Mouse (Mus musculus) mesoderm, embryonic 11.5 days (tissue): ENCODE measurements around the gene Skap1.

ENCODE experiments used
- DNase-seq: peaks from one replicate; pipeline ENCODE4 v3.0.0-alpha.2; 2012; ENCODE audit warnings: low read depth, low spot score

Gene Skap1

DNA sequence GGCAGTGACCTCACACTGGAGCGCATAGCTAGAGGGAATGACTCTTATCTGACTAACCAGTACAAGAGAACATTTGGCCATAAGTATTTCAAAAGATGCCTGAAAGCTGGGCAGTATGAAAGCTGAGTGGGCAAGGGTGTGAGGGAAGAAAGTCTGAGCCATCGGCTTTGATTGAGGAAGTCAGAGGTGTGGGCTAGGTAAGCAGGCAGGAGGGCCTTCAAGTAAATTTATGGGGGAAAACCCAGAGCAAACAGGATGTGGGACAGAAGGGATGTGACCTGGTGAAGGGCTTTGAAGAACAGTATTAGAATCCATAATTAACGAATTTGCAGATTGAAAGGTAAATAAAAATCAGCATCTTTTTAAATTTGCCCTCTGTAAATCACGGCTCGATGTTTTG lies 95.8 kb downstream of the Skap1 start:
- no peak for DNase-seq

DNA sequence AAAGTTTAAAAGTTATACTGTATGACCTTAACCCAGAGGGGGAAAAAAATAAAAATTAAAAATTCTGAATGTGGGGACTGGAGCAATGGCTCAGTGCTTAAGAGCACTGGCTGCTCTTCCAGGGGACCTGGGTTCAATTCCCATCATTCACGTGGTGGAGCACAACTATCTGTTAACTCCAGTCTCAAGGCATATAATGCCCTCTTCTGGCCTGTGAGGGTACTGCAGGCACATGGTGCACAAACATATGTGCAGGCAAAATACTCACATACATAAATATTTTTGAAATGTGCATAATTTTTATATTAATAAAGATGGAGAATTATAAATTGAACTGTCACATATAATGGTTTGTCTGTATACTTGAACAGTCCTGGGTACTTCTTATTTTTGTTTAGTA lies 99.7 kb downstream of the Skap1 start:
- DNase-seq: no peak

DNA sequence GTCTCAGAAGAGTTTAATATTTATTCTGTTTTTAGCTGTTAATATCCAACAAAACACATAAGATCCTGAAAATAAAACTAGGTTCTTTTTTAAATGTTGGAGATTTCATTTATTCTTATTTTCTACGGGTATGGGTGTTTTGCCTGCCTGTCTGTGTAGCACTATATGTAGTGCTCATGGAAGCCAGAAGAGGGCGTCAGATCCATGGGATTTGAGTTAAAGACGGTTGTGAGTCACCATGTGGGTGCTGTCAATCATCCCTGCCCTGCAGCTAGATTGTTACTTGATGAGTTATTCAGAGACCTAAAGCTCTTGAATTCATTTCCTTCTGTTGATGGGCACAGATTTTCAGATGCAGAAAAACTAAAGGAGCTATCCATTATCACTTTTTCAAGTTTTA lies 108.1 kb downstream of the Skap1 start:
- no peak for DNase-seq

DNA sequence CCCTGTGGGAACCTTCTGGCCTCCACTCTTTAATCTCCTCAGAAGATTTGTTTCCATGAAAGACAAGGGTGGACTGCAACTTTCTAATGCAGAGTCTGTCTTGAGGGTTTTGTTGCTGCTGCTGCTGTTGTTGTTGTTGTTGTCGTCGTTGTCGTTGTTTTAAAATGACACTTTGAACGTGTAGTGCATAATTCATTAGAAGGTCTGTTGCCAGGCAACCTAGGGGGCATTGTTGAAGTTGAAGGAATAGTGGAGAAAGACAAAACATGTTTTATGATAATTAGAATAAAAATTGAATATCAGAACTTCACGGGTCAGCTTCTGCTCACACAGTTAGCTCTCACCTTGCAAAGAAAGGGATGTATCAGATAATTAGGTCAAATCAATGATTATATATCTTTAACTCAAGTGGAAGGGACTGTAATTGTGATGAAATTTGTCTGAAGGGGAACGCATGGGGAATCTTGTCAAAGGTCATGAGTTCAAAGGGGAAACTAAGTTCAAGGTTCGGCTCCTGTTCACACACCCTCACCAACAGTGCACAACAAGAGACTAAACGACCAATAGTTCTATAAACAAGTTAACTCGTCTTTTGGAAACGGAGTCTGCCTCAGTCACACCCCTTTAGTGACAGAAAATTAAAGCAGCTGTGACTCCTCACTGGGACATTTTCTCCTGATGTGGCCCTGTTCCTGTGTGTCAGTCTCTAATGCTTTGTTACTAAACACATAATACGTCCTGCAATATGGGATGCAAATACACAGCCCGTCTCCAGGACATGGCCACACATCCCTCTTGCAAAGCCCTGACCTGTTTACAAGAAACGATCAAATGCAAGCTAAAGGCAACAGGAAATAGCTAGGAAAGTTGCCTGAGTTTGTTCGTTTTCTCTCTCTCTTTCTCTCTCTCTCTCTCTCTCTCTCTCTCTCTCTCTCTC lies 112.4 kb downstream of the Skap1 start:
- peak; percentile 76 for DNase-seq

DNA sequence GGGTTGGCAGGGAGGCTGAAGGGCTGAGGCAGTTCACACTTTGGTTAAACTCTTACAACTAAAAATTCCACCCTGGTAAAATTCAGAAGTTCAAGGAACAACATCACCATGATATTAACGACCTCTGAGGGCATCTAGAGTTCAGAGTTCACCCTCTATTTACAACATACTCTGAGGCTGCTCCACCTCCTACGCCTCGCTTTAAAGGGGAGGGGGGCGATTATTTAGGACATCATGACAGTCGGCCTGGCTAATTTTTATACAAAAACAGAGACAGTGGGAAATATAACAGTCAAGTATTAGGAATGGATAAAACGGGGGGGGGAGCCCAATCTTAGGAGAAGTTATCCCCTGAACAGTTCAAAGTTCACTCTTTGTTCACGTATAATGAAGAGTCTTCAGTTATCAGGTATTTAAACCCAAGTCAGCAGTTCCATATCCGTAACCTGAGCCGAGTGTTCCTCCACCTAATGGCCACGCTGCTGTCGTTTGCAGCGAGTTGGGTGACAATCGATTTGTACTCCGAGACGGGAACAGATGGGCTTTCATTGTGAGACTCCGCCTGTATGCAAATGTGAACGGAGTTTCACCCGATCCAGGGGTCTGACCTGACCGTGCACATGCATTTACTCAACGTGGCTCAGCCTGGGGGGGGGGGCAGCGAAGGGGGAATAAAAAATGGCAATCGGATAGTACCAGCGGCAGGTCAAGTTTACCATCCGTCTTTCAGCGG lies 114.3 kb downstream of the Skap1 start:
- DNase-seq: peak; percentile 92

DNA sequence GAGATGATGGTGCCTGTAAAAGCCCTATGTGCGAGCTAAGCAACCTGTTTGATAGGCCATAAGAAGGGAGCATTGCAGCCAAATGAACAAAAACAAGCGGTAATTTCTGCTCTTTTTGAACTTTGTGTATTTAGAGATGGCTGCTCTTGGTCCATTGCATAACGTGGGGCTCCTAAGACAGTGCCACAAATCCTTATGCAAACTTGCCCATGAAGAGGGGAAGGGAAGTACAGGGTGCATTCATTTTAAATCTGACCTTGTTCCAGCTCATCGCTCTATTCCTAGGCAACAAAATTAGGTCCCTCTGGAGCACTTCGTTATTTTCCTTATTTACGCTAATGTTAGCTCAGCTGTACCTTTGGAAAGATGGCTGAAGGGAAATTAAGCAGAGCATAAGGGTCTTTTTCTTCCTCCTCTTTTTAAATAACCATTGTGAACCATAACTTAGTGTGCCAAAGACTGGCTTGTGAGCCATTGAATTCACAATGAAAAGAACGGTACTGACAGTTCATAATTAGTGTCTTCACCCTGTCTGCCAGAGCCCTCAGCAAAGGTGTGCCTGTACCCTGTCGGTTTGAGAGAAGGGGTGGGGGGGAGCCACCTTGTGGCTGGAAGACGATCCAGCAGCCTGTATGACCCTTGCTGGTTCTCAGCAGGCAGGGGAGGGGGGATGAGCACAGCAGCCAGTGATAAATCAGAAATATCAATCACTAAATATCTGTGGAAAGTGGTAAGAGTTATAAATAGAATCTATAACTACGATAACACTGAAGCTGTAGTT lies 117.4 kb downstream of the Skap1 start:
- DNase-seq: peak; percentile 81

DNA sequence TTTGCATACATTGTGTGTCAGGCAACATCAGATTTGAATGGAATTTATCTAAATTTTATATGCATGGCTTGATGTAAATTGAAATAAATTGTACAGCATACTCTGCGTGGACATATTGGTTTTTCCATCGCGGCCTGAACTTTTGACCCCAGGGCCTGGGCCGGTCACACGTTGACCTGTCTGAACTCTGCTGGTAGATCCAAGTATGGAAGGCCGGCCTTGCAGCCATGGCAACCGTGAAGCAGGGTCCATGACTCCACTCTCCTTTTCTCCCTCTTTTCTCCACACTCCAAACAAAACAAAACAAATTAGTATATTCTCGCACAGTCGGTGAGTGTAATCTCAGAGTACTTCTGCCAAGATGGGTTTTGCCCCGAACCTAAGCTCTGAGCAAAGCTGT lies 118.2 kb downstream of the Skap1 start:
- peak; percentile 74 for DNase-seq

DNA sequence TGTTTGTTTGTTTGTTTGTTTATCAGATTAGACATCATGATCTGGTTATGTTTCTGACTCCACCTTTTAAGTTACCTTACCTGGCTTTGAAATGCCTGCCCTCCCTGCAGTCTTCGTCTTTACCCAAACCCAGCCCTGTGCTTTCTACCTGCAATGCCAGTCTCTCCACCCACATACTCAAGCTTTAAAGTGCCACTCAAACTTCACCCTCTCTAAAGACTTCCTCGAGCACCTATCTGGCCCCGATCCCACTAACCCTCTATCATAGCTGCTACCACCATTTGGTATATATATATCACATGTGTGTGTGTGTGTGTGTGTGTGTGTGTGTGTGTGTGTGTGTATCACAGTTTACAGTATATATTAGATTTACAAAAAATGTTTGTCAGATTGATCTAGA lies 125.4 kb downstream of the Skap1 start:
- no peak for DNase-seq

DNA sequence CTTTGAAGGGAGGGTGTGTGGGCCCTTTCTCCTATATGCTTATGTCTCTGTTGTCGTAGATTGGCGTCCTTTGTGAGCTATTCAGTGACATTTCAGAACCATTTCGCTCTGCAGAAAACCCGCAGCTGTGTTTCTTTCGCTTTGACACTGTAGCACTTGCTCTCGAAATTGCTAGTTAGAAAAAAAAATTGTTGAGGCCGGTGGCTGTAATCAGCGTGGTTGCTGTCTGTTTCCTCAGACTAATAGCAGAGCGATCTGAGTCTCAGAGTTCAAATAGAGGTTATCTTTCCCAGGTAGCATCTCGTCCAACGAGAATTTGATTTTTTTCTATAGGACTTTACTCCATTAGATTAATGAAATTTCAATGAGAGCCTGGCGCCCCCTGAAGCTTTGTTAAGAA lies 131.5 kb downstream of the Skap1 start:
- DNase-seq: no peak

DNA sequence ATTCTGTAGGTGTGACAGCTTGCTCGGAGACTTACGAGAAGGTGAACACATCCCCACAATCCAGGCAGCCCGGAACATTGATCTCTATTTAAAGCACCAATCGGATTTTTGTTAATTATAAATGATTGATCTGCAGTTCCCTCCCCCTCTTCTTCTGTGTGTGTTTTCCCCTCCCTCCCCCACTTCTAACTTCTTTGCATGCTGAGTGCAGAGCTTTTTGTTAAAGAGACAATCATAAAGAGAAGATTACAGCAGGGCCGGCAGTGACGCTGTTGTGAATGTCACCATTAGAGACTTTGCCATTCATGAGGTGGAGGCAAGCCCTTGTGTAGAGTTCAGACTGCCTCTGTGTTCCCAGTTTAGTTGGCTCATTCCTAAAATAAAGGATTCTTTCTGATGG lies 131.9 kb downstream of the Skap1 start:
- no peak for DNase-seq

DNA sequence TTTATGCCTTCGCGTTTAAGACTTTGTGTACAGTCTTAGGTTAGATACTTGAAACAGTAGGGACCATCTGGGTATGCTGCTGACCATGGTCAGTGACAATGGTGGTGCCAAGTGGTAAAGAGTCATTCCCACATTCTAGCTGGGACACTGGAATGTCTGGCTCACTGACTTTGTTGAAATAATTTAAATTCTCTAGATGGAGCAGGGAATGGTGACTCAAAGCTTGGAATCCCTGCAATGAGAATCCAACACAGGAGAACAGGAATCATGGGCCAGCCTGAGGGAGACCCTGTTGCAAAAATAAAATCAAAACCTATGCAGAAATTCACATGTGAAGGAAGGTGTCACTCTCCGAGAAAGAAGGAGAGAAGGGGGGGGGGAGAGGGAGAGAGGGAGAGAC lies 138.4 kb downstream of the Skap1 start:
- no peak for DNase-seq

DNA sequence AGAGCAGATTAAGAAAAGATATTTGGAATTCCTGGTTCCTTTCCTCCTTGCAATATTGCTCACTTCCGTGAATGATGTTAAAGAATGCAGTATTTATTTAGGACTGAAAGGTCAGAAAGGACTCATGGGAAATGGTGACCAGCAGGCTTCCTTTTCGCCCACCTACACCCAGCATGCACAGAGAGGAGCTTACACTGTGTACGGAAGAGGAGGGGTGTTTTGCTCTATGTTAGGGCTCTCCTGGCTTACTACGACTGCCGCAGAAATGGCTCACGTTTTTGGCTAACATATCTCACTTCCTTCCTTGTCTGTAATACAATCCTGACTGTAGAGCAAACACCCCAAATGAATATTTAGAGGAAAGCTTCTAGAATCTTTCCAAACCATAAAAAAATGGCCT lies 139.9 kb downstream of the Skap1 start:
- DNase-seq: no peak

DNA sequence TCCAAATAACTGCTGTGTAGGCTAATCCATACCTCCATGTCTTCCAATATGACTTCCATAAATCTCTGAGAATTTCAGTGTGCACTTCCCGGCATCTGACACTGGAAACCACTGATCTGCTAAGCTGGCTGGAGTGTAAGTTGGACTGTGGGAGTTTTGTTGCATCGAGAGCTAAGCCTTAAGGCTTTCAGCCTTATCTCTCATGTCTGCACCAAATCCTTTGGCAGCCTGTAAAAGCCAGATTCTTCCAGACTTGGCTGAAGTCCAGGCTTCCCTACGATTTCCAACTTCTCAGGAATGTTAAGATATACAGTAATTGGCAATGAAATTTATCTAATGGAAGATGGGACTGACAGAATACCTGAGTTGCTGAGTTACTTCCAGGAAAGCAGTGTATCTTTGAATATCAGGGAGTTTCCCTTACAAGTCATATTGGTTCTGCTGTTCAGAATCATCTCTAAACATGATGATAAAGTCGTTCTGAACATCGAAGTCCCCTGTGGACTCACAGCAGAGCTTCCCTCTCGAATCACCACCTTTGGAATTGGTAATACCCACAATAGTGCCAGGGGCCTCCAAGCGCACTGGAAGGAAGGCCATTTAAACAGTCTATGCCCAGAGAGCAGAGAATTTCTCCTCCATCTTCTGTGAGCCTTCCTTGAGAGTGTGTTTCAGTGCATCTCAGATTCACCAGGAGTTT lies 140.5 kb downstream of the Skap1 start:
- no peak for DNase-seq

DNA sequence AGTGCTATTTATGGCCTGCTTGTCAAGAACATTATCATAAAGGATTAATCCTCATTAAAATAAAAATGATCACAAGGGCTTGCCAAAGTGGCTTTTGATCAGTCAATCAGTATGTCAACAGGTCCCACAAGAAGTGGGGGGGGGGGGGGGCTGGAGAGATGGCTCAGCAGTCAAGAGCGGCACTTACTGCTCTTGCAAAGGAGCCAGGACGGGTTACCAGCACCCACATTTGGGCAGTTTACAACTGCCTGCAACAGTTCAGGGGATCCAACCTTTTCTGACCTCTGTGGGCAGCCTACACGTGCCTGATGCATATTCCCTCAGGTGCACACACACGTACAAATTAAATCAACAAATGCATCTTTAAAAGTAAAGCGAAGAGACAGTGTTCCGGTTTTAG lies 141.1 kb downstream of the Skap1 start:
- no peak for DNase-seq

DNA sequence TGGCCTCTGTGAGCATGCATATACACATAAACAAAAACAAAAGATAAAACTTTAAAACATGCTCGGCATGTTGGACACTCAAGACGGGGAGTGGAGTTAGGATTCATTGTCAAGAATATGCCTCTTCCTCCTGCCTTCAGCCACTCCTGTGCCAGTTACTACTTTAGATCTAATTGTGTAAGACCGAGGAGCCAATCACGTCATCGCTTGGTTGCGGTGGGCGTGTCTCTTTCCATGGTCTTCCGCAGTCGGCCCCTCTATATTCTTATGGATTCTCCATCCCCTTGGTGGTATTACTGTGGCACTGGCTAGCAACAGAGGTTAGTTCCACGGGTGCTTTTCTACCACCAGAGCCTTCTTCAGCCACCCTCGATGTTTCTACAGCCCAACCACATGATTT lies 148.2 kb downstream of the Skap1 start:
- no peak for DNase-seq

DNA sequence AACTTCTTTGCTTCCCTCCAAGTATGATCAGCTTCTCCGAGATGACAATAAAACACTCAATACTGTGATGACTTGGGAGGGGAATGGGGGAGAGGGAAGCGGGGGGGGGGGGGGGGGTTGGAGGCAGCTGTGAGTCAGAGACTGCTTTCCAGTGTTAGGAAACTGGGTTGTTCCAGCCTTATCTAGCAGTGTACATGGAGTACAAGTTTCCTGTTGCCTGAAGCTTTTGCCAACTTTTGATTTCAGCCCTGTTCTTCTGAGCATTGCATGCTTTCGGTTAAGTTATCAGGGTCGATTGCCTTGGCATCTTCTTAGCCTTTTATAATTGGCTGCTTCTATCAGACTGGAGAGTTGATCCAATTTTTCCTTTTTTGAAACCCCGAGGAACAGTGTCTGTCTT lies 152.4 kb downstream of the Skap1 start:
- DNase-seq: no peak

DNA sequence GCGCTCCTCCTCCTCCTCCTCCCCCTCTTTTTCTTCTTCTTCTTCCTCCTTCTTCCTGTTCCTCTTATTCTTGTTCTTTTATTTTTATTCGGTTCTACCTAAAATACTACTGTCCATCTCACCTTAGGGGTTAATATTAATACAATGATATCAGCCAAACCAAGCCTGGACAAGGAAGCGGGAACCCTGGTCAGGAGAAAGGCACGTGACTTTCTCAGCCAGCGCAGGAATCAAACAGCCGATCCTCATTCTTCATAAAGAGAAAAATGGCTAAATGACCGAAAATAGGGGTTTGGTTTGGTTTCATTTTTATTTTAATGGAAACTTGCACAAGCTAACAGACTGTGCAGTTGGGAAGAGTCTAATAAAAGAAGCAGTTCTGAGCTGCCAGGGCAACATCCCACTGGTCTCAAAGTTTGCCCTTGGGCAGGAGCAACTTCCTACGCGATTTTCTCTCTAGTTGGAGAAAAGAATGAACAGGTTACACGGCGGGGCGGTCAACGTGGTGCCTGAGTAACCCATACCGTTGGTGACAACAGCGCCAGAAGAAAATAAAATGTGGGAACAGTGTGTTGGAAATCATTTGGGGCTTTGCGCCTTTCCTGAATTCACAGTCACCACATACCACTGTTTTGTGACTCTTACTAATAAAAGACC lies 154.5 kb downstream of the Skap1 start:
- DNase-seq: no peak

DNA sequence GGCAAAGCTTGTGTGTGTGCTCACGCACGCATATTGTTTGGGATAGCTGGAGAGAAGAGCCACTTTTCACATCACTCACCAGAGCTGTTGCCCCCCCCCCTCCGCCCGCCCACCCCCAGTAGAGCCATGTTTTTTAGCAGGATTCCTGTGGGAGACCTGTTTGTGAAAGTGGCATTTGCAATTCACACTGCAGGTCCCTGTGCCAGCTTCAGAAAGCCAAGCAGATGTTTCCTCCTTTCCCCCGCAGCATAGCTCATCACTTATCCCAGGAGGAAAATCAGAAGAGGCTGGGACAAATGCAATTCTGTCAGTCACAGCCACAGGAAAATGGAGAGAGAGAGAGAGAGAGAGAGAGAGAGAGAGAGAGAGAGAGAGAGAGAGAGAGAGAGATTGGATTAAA lies 155.2 kb downstream of the Skap1 start:
- peak; percentile 41 for DNase-seq

DNA sequence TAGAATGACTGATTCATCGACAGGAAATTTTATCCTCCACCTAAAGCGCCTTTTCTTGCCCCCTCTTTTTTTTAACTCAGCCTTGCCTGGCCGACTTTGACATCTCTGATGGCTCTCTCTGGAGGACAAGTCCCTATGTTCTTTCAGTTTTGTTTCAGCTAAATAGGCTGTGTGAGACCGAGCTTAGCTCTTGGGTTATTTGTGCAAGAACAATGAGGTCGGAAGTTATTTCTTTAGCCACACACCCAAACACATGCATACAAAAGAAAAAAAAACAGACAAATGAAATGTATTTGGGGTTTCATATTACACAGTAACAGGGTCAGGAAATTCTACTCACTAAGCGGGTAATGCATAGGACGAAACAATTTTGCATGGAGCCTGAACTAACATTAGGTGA lies 155.6 kb downstream of the Skap1 start:
- peak; percentile 18 for DNase-seq

DNA sequence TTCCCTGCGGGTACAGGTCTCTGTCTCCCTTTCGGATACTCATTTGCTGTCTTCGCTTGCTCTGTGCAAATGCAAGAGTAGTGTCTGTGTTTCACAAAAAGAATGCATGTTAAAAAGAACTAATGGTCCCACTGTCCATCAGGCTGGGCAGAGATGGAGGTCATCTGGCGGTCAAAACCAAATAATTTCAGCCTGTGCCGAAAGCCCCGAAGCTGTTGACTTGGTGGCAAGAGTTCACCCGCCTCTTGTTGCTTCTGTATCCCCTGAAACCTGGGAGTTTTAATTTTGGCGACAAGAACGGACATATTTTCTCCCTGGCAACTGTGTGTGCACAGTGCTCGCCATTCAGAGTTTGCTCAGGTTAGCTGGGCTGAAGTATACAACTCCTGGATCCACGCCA lies 156.3 kb downstream of the Skap1 start:
- DNase-seq: peak; percentile 50

DNA sequence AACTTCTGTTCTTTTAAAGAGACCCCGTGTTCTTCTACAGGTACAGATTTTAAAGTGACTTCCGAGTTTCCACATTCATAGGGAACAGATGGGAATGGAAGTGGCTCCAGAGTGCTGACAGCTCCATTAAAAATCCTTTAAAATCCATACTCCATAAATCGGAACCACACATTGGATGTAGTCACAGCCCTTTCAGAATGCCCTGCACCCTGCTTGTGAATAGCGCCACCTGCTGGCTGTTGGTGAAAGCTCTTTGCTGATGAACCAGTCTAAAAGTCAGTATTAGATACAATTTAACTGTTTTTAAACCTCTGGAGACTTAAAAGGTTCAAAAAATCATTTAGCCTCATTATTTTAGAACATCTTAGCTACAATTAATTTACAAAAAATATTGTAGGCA lies 156.8 kb downstream of the Skap1 start:
- DNase-seq: peak; percentile 88
